Mouse (Mus musculus) CD4-positive, CD25-positive, alpha-beta regulatory T cell (primary cell): ENCODE results near the gene Trim59. TPM values are rescaled to one million over a fixed set of nuclear protein-coding genes. Genes with fewer than 3 reads are reported as not detected.

Source experiments
- polyA plus RNA-seq: library from polyadenylated mRNA; unstranded; fragments of 100-300 nt; shearing (Covaris generic); gene quantifications from one replicate; pipeline ENCODE4 v1.2.1, GENCODE M21; 2017

Trim59 gene
- polyA plus RNA-seq = 278 TPM

GRCm38 (mm10) chr3:69044645-69045399 is at the start of gene Trim59:
Gene Trim59 (minus strand): TSS chr3:69044755.

GRCm38 (mm10) chr3:69004437-69005337 is 39.9 kb downstream of the Trim59 start, which contains the start of the genes Ift80 and Smc4:
Gene Ift80 (minus strand): TSS chr3:69004570.
Gene Smc4 (plus strand): TSS chr3:69004738.

Other genes with a start within 250 kb of the Trim59 start
- 52.6 TPM for gene 1110032F04Rik, start 175.2 kb downstream of the Trim59 start, polyA plus RNA-seq
- 235 TPM for gene Ift80, start 40.2 kb downstream of the Trim59 start, polyA plus RNA-seq
- 831 TPM for gene Smc4, start 40.0 kb downstream of the Trim59 start, polyA plus RNA-seq
- 166 TPM for gene Kpna4, start 82.4 kb upstream of the Trim59 start, polyA plus RNA-seq
- 0.19 TPM for gene Arl14, start 177.7 kb upstream of the Trim59 start, polyA plus RNA-seq